Mouse (Mus musculus) hindbrain, embryonic 14.5 days (tissue): Measurements from ENCODE around the gene Sh2d1b2. TPM values are rescaled to one million over a fixed set of nuclear protein-coding genes. Genes with fewer than 3 reads are reported as not detected.
A peak's percentile ranks its signal among the peaks of the same experiment; 100 is the strongest.

Source experiments
- ATAC-seq: fragments of 200-750 bp; cut with Nextera tagmentation; 2 replicates; pipeline ENCODE4 v1.8.0; 2017; ENCODE audit warnings: moderate number of reproducible peaks, mild to moderate bottlenecking, moderate TSS enrichment, moderate library complexity; ENCODE audit not compliant: low FRiP score
- DNase-seq: peaks from one replicate; pipeline ENCODE4 v3.0.0-alpha.2; 2015; ENCODE audit warnings: low spot score
- H3K27ac ChIP-seq: fragments of 300-500 bp; sonication (generic); 2 replicates; pipeline ENCODE4 v1.5.1; 2014; ENCODE audit warnings: mild to moderate bottlenecking, moderate library complexity
- H3K27me3 ChIP-seq: fragments of 300-500 bp; sonication (generic); 2 replicates; pipeline ENCODE4 v1.6.1; 2014; ENCODE audit warnings: mild to moderate bottlenecking, low read length, mixed read lengths; ENCODE audit not compliant: control insufficient read depth, insufficient read depth
- H3K36me3 ChIP-seq: fragments of 300-500 bp; sonication (generic); replicated peaks from 2 replicates; pipeline ENCODE4 v1.6.1; 2014; ENCODE audit not compliant: control insufficient read depth, insufficient read depth
- H3K4me1 ChIP-seq: fragments of 300-500 bp; sonication (generic); replicated peaks from 2 replicates; pipeline ENCODE4 v1.6.1; 2014; ENCODE audit warnings: antibody characterized with exemption, low read length, mixed read lengths; ENCODE audit not compliant: control insufficient read depth, insufficient read depth
- H3K4me2 ChIP-seq: fragments of 300-500 bp; sonication (generic); replicated peaks from 2 replicates; pipeline ENCODE4 v1.6.1; 2014; ENCODE audit warnings: mild to moderate bottlenecking, moderate library complexity
- H3K4me3 ChIP-seq: fragments of 300-500 bp; sonication (generic); replicated peaks from 2 replicates; pipeline ENCODE4 v1.5.1; 2014; ENCODE audit warnings: mild to moderate bottlenecking, low read length
- H3K9ac ChIP-seq: fragments of 300-500 bp; sonication (generic); 2 replicates; pipeline ENCODE4 v1.6.1; 2014
- H3K9me3 ChIP-seq: fragments of 300-500 bp; sonication (generic); 2 replicates; pipeline ENCODE4 v1.6.1; 2016; ENCODE audit warnings: low read length; ENCODE audit not compliant: control insufficient read depth
- WGBS: fragments of 180-500 bp; shearing (Covaris S2); extraction: QIAGEN DNeasy Blood & Tissue Kit; methylation state at CpG from one replicate; pipeline ENCODE4 v1.1.7; 2014; 5-methylcytosine and 5-hydroxymethylcytosine counted together
- polyA plus RNA-seq: library from polyadenylated mRNA; unstranded; fragments of >200 nt; fragmentation: Nextera tagmentation; extraction: Ambion mirVana; gene quantifications from 2 replicates; pipeline ENCODE4 v1.2.1, GENCODE M21; 2014

Sh2d1b2 gene
- polyA plus RNA-seq, 1 experiment from 2014 or later = not detected

GRCm38 (mm10) chr1:170213181-170213879 is 19.2 kb upstream of the Sh2d1b2 start:
- Histone ChIP-seq H3K27me3 (peaks cover 4% of the 10 kb centered on the region; the same call in 1 of the 2 replicates), H3K4me3 (no peak overlapping the region), H3K36me3 (peaks cover 39% of the 10 kb centered on the region), H3K27ac (no peak overlapping the region), H3K9ac (no peak overlapping the region), H3K4me1 (peaks cover 11% of the 10 kb centered on the region), H3K4me2 (peak overlapping the region; percentile 13; the same call in 1 of the 2 replicates), H3K9me3 (no peaks in the 10 kb centered on the region)
- ATAC-seq (no peak), DNase-seq (no peak)
- 95% methylated on average over 10 of the region's 10 CpGs for WGBS

DNA sequence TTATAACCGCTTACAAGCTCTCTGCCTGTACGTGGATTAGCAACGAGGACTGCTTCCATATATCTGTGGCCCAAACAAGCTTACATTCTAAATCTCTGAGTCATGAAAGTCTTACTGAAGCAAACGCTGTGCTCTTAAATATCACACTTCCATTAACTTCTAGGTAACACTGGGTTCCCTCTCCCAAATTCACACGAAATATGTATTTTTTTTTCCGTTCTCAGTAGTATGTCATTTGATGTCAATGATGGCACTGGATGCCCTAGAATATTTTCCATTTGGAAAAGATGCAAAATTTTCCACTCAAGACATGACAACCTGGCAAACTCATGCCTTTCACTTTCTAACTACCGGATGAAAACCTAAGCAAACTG is 18.2 kb upstream of the Sh2d1b2 start:
- peak overlapping the region; percentile 85 for H3K4me3 ChIP-seq
- H3K9ac ChIP-seq = peak overlapping the region; percentile 76
- no peak for ATAC-seq
- peaks cover 11% of the 10 kb centered on the region for H3K4me1 ChIP-seq
- no peaks in the 10 kb centered on the region for H3K9me3 ChIP-seq
- no peak for DNase-seq
- H3K4me2 ChIP-seq = peak overlapping the region; percentile 87
- H3K27ac ChIP-seq = no peak overlapping the region
- peaks cover 29% of the 10 kb centered on the region for H3K36me3 ChIP-seq
- H3K27me3 ChIP-seq = peaks cover 4% of the 10 kb centered on the region; the same call in 1 of the 2 replicates
- 47% methylated on average over 7 of the region's 7 CpGs for WGBS

- Histone ChIP-seq H3K4me1 (peaks cover 11% of the 10 kb centered on the region), H3K27ac (peak within 1 kb of the TSS; percentile 75), H3K4me2 (peak within 1 kb of the TSS; percentile 87), H3K36me3 (peaks cover 24% of the 10 kb centered on the region), H3K27me3 (peaks cover 4% of the 10 kb centered on the region; the same call in 1 of the 2 replicates), H3K4me3 (peak within 1 kb of the TSS; percentile 85), H3K9ac (peak within 1 kb of the TSS; percentile 76), H3K9me3 (no peaks in the 10 kb centered on the region)
- under 1% methylated on average over 69 of the region's 70 CpGs for WGBS
- ATAC-seq (peak; percentile 99), DNase-seq (peak; percentile 88)
Observed at GRCm38 (mm10) chr1:170214757-170215522, 17.6 kb upstream of the Sh2d1b2 start, which contains the start of gene Uhmk1. TSS of gene Uhmk1 (minus strand) at chr1:170215397.

GRCm38 (mm10) chr1:170215590-170215989 is 17.0 kb upstream of the Sh2d1b2 start:
- 72% methylated on average over 3 of the region's 3 CpGs for WGBS

GRCm38 (mm10) chr1:170218091-170218884 is 14.3 kb upstream of the Sh2d1b2 start:
- H3K27me3 ChIP-seq = peaks cover 4% of the 10 kb centered on the region; the same call in 1 of the 2 replicates
- no peak overlapping the region for H3K4me2 ChIP-seq
- H3K9me3 ChIP-seq = no peaks in the 10 kb centered on the region
- no peak overlapping the region for H3K9ac ChIP-seq
- DNase-seq = peak; percentile 27
- no peak for ATAC-seq
- no peaks in the 10 kb centered on the region for H3K36me3 ChIP-seq
- peaks cover 9% of the 10 kb centered on the region for H3K4me1 ChIP-seq
- no peak overlapping the region for H3K27ac ChIP-seq
- WGBS = 86% methylated on average over 6 of the region's 6 CpGs
- no peak overlapping the region for H3K4me3 ChIP-seq

More at GRCm38 (mm10) chr1:170215590-170215989, 17.0 kb upstream of the Sh2d1b2 start:
- Histone ChIP-seq H3K27ac (no peak overlapping the region), H3K9ac (no peak overlapping the region), H3K27me3 (peaks cover 4% of the 10 kb centered on the region; the same call in 1 of the 2 replicates), H3K4me1 (peaks cover 11% of the 10 kb centered on the region), H3K4me3 (peak overlapping the region; percentile 85), H3K4me2 (peak overlapping the region; percentile 87), H3K9me3 (no peaks in the 10 kb centered on the region), H3K36me3 (peaks cover 17% of the 10 kb centered on the region)
- ATAC-seq (no peak), DNase-seq (no peak)

DNA sequence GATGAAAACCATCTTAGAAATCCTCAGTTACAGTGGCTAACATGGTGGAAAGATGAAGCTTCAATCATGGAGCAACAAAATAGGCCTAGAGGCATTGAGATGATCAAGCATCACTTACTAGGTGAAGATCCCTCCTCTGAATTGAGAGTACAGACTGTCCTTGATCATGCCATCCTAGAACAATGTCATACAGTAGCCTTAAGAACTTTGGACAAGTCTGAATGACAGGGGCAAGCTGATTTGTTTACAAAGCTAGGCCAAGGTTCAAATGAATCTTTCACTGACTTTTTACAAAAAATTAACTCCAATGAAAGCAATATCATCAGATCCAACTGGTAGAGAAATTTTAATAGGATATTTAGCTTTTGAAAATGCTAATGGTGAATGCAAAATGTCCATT is 12.2 kb upstream of the Sh2d1b2 start:
- no peak for ATAC-seq
- no peak for DNase-seq
- no peak overlapping the region for H3K4me3 ChIP-seq
- no peaks in the 10 kb centered on the region for H3K36me3 ChIP-seq
- H3K9me3 ChIP-seq = no peaks in the 10 kb centered on the region
- no peaks in the 10 kb centered on the region for H3K4me1 ChIP-seq
- H3K9ac ChIP-seq = no peak overlapping the region
- H3K4me2 ChIP-seq = no peak overlapping the region
- H3K27ac ChIP-seq = no peak overlapping the region
- H3K27me3 ChIP-seq = peaks cover 4% of the 10 kb centered on the region; the same call in 1 of the 2 replicates

DNA sequence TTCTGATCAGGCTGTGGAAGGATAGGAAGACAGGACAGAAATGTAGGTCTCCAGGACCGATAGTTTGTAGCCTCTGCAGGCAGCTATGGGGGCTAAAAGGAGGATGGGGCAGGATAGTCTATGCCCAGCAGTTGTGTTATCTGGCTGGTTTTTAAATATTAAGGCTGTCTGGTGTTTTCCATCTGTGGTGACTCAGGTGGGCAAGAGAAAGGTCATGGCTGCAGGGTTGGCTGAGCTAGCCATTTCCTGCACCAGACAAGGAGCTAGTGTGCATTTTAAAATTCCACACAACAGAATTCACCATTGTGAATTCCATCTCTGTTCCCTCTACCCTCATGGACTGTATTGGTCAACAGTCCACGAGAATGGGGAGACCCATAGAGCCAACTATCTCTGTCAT is 9.3 kb upstream of the Sh2d1b2 start:
- WGBS = 72% methylated on average over 2 of the region's 2 CpGs

DNA sequence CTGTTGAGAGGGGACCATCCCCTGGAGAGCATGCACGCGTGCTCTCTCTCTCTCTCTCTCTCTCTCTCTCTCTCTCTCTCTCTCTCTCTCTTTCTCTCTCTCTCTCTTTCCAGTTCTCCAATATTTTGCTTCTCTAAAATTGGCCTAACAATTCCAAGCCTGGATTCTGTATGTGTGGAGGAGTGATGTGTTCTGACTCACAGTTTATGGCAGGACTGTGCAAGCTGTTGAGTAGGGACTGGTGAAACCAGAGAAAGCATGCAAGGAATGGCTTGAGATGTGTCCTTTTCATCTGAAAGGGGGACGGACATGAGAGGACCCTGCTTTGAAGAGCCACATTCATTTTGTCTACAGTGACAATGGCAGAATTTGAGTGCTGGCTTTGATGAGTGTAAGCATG is 12.5 kb downstream of the Sh2d1b2 start:
- ATAC-seq = no peak
- WGBS = 85% methylated on average over 3 of the region's 3 CpGs
- H3K9me3 ChIP-seq = no peaks in the 10 kb centered on the region
- no peak overlapping the region for H3K4me3 ChIP-seq
- H3K27me3 ChIP-seq = no peaks in the 10 kb centered on the region
- no peaks in the 10 kb centered on the region for H3K4me1 ChIP-seq
- no peak for DNase-seq
- H3K9ac ChIP-seq = no peak overlapping the region
- H3K27ac ChIP-seq = no peak overlapping the region
- no peak overlapping the region for H3K4me2 ChIP-seq
- H3K36me3 ChIP-seq = no peaks in the 10 kb centered on the region

More for the DNA sequence above, 9.3 kb upstream of the Sh2d1b2 start:
- no peak overlapping the region for H3K27ac ChIP-seq
- no peaks in the 10 kb centered on the region for H3K27me3 ChIP-seq
- no peak for DNase-seq
- no peaks in the 10 kb centered on the region for H3K9me3 ChIP-seq
- H3K9ac ChIP-seq = no peak overlapping the region
- no peak overlapping the region for H3K4me2 ChIP-seq
- no peak overlapping the region for H3K4me3 ChIP-seq
- H3K4me1 ChIP-seq = no peaks in the 10 kb centered on the region
- H3K36me3 ChIP-seq = no peaks in the 10 kb centered on the region
- no peak for ATAC-seq
